Mouse (Mus musculus) c-Kit-positive CD71-positive TER-119-negative erythroid progenitor cells, embryonic 14.5 days (primary cell): ENCODE measurements at regions not wholly inside any gene's neighbourhood (a gene's known extent, or its start where the extent isn't known, plus 50 kb on each side); places are given as distances from the start of the nearest gene placed in this dataset.

Experiments used
- DNase-seq: peaks from one replicate; pipeline ENCODE4 v3.0.0-alpha.2; 2013; ENCODE audit warnings: low read depth

DNA sequence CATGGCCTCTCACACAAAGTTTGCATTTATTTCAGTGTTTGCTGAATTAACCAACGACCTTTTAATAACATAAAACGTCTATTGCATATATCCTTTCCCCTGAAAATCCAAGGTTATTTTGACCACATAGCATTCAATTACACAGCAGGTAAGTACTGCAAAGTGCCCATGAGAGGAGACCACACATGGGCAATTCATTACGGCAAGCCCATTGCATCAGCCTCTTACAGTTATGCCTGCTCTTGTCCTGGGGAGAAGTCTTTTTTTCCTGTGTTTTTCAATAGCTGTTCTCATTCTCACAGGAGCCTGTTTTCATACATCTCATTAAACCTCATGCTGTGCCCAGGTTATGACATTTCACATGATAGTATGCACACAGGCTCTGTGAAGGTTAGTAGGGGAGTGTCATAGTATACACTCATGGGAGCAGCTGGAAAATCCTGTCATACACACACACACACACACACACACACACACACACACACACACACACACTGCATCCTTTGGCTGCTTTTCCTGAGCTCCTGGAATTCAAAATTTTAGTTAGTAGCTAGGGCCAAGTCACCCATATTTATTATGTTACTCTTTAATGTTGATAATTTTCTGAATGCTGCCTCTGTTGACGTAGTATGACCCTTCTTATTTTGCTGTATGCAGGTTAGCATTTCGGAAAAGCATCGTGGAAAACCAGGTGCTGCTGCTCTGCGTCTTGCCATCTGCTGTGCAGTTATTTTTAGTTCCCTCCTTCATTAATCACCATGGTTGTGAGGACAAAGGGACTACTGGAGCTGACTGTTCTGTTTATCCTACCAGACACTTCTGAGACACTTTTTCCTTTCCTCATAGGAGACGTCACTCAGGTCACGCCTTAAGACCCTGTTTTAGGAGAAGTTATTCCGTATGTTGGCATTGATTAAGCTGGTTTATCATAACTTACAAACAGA is 483.6 kb downstream of the Bckdhb start:
- DNase-seq, result no peak
